ENCODE assay signal across 9 mouse cellular contexts in the genomic region with DNA sequence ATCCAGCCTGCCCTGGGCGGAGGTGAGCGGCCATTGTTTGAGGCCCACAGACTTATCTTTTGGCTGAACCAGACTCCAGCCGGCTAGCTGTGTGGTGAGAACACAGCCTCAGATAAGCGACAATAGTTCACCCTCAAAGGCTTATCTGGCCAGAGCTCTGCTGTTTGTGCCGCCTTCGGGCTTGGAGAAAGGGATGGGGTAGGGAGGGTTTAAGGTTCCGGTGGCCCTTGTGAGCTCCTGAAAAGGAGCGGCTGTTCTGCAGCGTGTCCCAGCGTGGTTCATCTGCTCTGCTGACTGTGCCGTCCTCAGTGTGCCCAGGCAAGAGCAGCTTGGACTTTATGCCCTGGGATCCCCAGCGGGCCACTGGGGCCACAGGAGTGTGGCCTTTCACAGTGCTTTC. TPM values are rescaled to one million over a fixed set of nuclear protein-coding genes. Genes with fewer than 3 reads are reported as not detected.
A peak's percentile ranks its signal among the peaks of the same experiment; 100 is the strongest.
DNase-seq lines count a peak whose midpoint lies in the region; ATAC-seq and TF ChIP-seq lines count a peak whose summit lies in the region.
"Had no signal": no experiment of that assay in that cellular context is flagged by ENCODE, and none has a peak within 500 bp of the region (broad histone marks: within the 10 kb centered on the region; RNA-seq: fewer than 3 reads in every experiment).

No protein-coding gene starts in this region.

- no peaks in the 10 kb centered on the region for H3K9me3 ChIP-seq in midbrain, embryonic 10.5 days (replicated peaks)
- H3K9me3 ChIP-seq in midbrain, embryonic 16.5 days (replicated peaks; ENCODE audit: control insufficient read depth, low read length, poor library complexity, severe bottlenecking): no peaks in the 10 kb centered on the region
- H3K9me3 ChIP-seq in erythroblast, embryonic 14.5 days (ENCODE audit: control insufficient read depth, low read length): no peaks in the 10 kb centered on the region
- no peaks in the 10 kb centered on the region for H3K9me3 ChIP-seq in intestine, postnatal 0 days (ENCODE audit: control insufficient read depth)
- H3K9me3 ChIP-seq in stomach, embryonic 15.5 days: no peaks in the 10 kb centered on the region

- H3K27ac ChIP-seq in midbrain, embryonic 10.5 days (replicated peaks): 0 out of 2 replicates have a peak overlapping the region, but pooled peaks have one; percentile 13
- no peak overlapping the region for H3K27ac ChIP-seq in midbrain, embryonic 16.5 days (ENCODE audit: low read length)
- peak overlapping the region; percentile 83 for H3K27ac ChIP-seq in intestine, postnatal 0 days (ENCODE audit: low read depth, low read length)
- peak overlapping the region; percentile 17; the same call in 1 of the 2 replicates for H3K27ac ChIP-seq in stomach, embryonic 15.5 days

- no peak overlapping the region for H3K4me3 ChIP-seq in midbrain, embryonic 10.5 days
- H3K4me3 ChIP-seq in midbrain, embryonic 16.5 days (ENCODE audit: low read depth, low read length): no peak overlapping the region
- H3K4me3 ChIP-seq in erythroblast, embryonic 14.5 days (replicated peaks): peak overlapping the region; percentile 56
- H3K4me3 ChIP-seq in intestine, postnatal 0 days (ENCODE audit: low read depth, low read length): no peak overlapping the region
- H3K4me3 ChIP-seq in stomach, embryonic 15.5 days (replicated peaks): no peak overlapping the region

- TF ChIP-seq CTCF in intestine, postnatal 0 days (IDR thresholded peaks at IDR 0.05; ENCODE audit: low read depth): no peak

- no peak overlapping the region for H3K9ac ChIP-seq in midbrain, embryonic 16.5 days (ENCODE audit: low read depth, low read length)
- no peak overlapping the region for H3K9ac ChIP-seq in intestine, postnatal 0 days (ENCODE audit: low read depth, low read length)
- H3K9ac ChIP-seq in stomach, embryonic 15.5 days: no peak overlapping the region

- WGBS in midbrain, embryonic 10.5 days: 87% methylated on average over 12 of the region's 12 CpGs
- WGBS in midbrain, embryonic 16.5 days: 91% methylated on average over 12 of the region's 12 CpGs
- 51% methylated on average over 12 of the region's 12 CpGs for WGBS in intestine, postnatal 0 days
- 74% methylated on average over 12 of the region's 12 CpGs for WGBS in stomach, embryonic 15.5 days

- H3K27me3 ChIP-seq in midbrain, embryonic 10.5 days (ENCODE audit: low read depth, poor library complexity, severe bottlenecking): no peaks in the 10 kb centered on the region
- H3K27me3 ChIP-seq in midbrain, embryonic 16.5 days (ENCODE audit: control insufficient read depth, insufficient read depth, low read depth, low read length): no peaks in the 10 kb centered on the region
- no peaks in the 10 kb centered on the region for H3K27me3 ChIP-seq in erythroblast, embryonic 14.5 days (ENCODE audit: control insufficient read depth)
- no peaks in the 10 kb centered on the region for H3K27me3 ChIP-seq in intestine, postnatal 0 days (replicated peaks; ENCODE audit: control insufficient read depth, insufficient read depth, low read length)
- H3K27me3 ChIP-seq in stomach, embryonic 15.5 days (replicated peaks): no peaks in the 10 kb centered on the region

- H3K36me3 ChIP-seq in midbrain, embryonic 10.5 days: peaks cover 95% of the 10 kb centered on the region
- peaks cover 27% of the 10 kb centered on the region for H3K36me3 ChIP-seq in midbrain, embryonic 16.5 days (ENCODE audit: control insufficient read depth, insufficient read depth, low read length)
- H3K36me3 ChIP-seq in erythroblast, embryonic 14.5 days (ENCODE audit: control insufficient read depth): peaks cover 98% of the 10 kb centered on the region
- H3K36me3 ChIP-seq in intestine, postnatal 0 days (ENCODE audit: control insufficient read depth, insufficient read depth): peaks cover 46% of the 10 kb centered on the region
- peaks cover 26% of the 10 kb centered on the region for H3K36me3 ChIP-seq in stomach, embryonic 15.5 days

- no peak for ATAC-seq in midbrain, embryonic 16.5 days
- ATAC-seq in intestine, postnatal 0 days: peak; percentile 34
- peak; percentile 63 for ATAC-seq in stomach, embryonic 15.5 days (ENCODE audit: insufficient read depth, low FRiP score, low read depth)

- no peak for DNase-seq in midbrain, embryonic 10.5 days (ENCODE audit: low spot score)
- no peak for DNase-seq in thymus, postnatal 0 days (ENCODE audit: low spot score)
- no peak for DNase-seq in urinary bladder, postnatal 4 days (ENCODE audit: low spot score in 2 of 2)
- no peak for DNase-seq in gastrocnemius, postnatal 25 days
- DNase-seq: gastrocnemius, postnatal 10 days had no signal

- no peak overlapping the region for H3K4me2 ChIP-seq in midbrain, embryonic 16.5 days (ENCODE audit: low read length)
- peak overlapping the region; percentile 30 for H3K4me2 ChIP-seq in intestine, postnatal 0 days (replicated peaks; ENCODE audit: low read depth)
- H3K4me2 ChIP-seq in stomach, embryonic 15.5 days: no peak overlapping the region

- peaks cover 17% of the 10 kb centered on the region for H3K4me1 ChIP-seq in midbrain, embryonic 10.5 days
- H3K4me1 ChIP-seq in midbrain, embryonic 16.5 days (ENCODE audit: control insufficient read depth, insufficient read depth, low read length): peaks cover 7% of the 10 kb centered on the region
- peaks cover 98% of the 10 kb centered on the region for H3K4me1 ChIP-seq in erythroblast, embryonic 14.5 days (ENCODE audit: control insufficient read depth)
- H3K4me1 ChIP-seq in intestine, postnatal 0 days (replicated peaks; ENCODE audit: control insufficient read depth, insufficient read depth, low read length): peaks cover 22% of the 10 kb centered on the region
- H3K4me1 ChIP-seq in stomach, embryonic 15.5 days: peaks cover 38% of the 10 kb centered on the region

RNA-seq across cellular contexts. Expression of gene Ehd1, which starts 8.0 kb away (rescaled TPM):
- polyA plus RNA-seq in midbrain, embryonic 10.5 days (2016; fragmentation: Nextera tagmentation; extraction: Ambion mirVana): 81.6 and 93.5 TPM in 2 replicates
- polyA plus RNA-seq in midbrain, embryonic 16.5 days (2015; fragmentation: Nextera tagmentation; extraction: Ambion mirVana): 99.6 and 103 TPM in 2 replicates
- polyA plus RNA-seq in erythroblast, embryonic 14.5 days (2012): 31.6 and 32.9 TPM in 2 replicates
- 177 and 201 TPM in 2 replicates for polyA plus RNA-seq in intestine, postnatal 0 days (2015; fragmentation: Nextera tagmentation; extraction: Ambion mirVana)
- polyA plus RNA-seq in stomach, embryonic 15.5 days (2015; fragmentation: Nextera tagmentation; extraction: Ambion mirVana): 67.3 and 73.4 TPM in 2 replicates
- 29.5 and 29.9 TPM in 2 replicates for polyA plus RNA-seq in thymus, postnatal 0 days (2015; fragmentation: Nextera tagmentation; extraction: Ambion mirVana)
- total RNA-seq in gastrocnemius, postnatal 25 days (2021): 10 to 100 TPM; 33.1 to 34.3 TPM

RNA-seq across cellular contexts. Expression of gene Cdc42bpg, which starts 21.8 kb away (rescaled TPM):
- polyA plus RNA-seq in midbrain, embryonic 10.5 days (2016; fragmentation: Nextera tagmentation; extraction: Ambion mirVana): 0.11 and 0.15 TPM in 2 replicates
- polyA plus RNA-seq in midbrain, embryonic 16.5 days (2015; fragmentation: Nextera tagmentation; extraction: Ambion mirVana): 0.34 and 0.35 TPM in 2 replicates
- polyA plus RNA-seq in erythroblast, embryonic 14.5 days (2012): 0.62 and 0.69 TPM in 2 replicates
- 1.8 and 2.3 TPM in 2 replicates for polyA plus RNA-seq in intestine, postnatal 0 days (2015; fragmentation: Nextera tagmentation; extraction: Ambion mirVana)
- polyA plus RNA-seq in stomach, embryonic 15.5 days (2015; fragmentation: Nextera tagmentation; extraction: Ambion mirVana): 1.3 and 1.5 TPM in 2 replicates
- polyA plus RNA-seq in thymus, postnatal 0 days (2015; fragmentation: Nextera tagmentation; extraction: Ambion mirVana): 0.37 and 0.52 TPM in 2 replicates
- total RNA-seq in gastrocnemius, postnatal 25 days (2021): 1 to 10 TPM; 4.0 to 5.1 TPM

RNA-seq across cellular contexts. Expression of gene Atg2a, which starts 43.0 kb away (rescaled TPM):
- 10.1 and 13.4 TPM in 2 replicates for polyA plus RNA-seq in midbrain, embryonic 10.5 days (2016; fragmentation: Nextera tagmentation; extraction: Ambion mirVana)
- polyA plus RNA-seq in midbrain, embryonic 16.5 days (2015; fragmentation: Nextera tagmentation; extraction: Ambion mirVana): 12.9 and 15.5 TPM in 2 replicates
- 5.6 and 6.0 TPM in 2 replicates for polyA plus RNA-seq in erythroblast, embryonic 14.5 days (2012)
- polyA plus RNA-seq in intestine, postnatal 0 days (2015; fragmentation: Nextera tagmentation; extraction: Ambion mirVana): 3.6 and 4.0 TPM in 2 replicates
- polyA plus RNA-seq in stomach, embryonic 15.5 days (2015; fragmentation: Nextera tagmentation; extraction: Ambion mirVana): 7.6 and 10.6 TPM in 2 replicates
- polyA plus RNA-seq in thymus, postnatal 0 days (2015; fragmentation: Nextera tagmentation; extraction: Ambion mirVana): 5.6 and 6.5 TPM in 2 replicates
- 10 to 100 TPM; 15.3 to 16.7 TPM for total RNA-seq in gastrocnemius, postnatal 25 days (2021)

RNA-seq across cellular contexts. Expression of gene Ppp2r5b, which starts 48.8 kb away (rescaled TPM):
- polyA plus RNA-seq in midbrain, embryonic 10.5 days (2016; fragmentation: Nextera tagmentation; extraction: Ambion mirVana): 31.7 and 42.8 TPM in 2 replicates
- 149 and 165 TPM in 2 replicates for polyA plus RNA-seq in midbrain, embryonic 16.5 days (2015; fragmentation: Nextera tagmentation; extraction: Ambion mirVana)
- polyA plus RNA-seq in erythroblast, embryonic 14.5 days (2012): 2.8 and 3.0 TPM in 2 replicates
- polyA plus RNA-seq in intestine, postnatal 0 days (2015; fragmentation: Nextera tagmentation; extraction: Ambion mirVana): 15.2 and 17.1 TPM in 2 replicates
- polyA plus RNA-seq in stomach, embryonic 15.5 days (2015; fragmentation: Nextera tagmentation; extraction: Ambion mirVana): 20.5 and 23.7 TPM in 2 replicates
- polyA plus RNA-seq in thymus, postnatal 0 days (2015; fragmentation: Nextera tagmentation; extraction: Ambion mirVana): 8.9 TPM in 2 replicates
- 10 to 100 TPM; 28.8 to 32.5 TPM for total RNA-seq in gastrocnemius, postnatal 25 days (2021)

RNA-seq across cellular contexts. Expression of gene Men1, which starts 50.3 kb away (rescaled TPM):
- 124 and 128 TPM in 2 replicates for polyA plus RNA-seq in midbrain, embryonic 10.5 days (2016; fragmentation: Nextera tagmentation; extraction: Ambion mirVana)
- 71.4 and 74.8 TPM in 2 replicates for polyA plus RNA-seq in midbrain, embryonic 16.5 days (2015; fragmentation: Nextera tagmentation; extraction: Ambion mirVana)
- polyA plus RNA-seq in erythroblast, embryonic 14.5 days (2012): 6.4 and 8.3 TPM in 2 replicates
- 17.1 and 19.6 TPM in 2 replicates for polyA plus RNA-seq in intestine, postnatal 0 days (2015; fragmentation: Nextera tagmentation; extraction: Ambion mirVana)
- 70.2 and 74.3 TPM in 2 replicates for polyA plus RNA-seq in stomach, embryonic 15.5 days (2015; fragmentation: Nextera tagmentation; extraction: Ambion mirVana)
- 54.0 and 54.2 TPM in 2 replicates for polyA plus RNA-seq in thymus, postnatal 0 days (2015; fragmentation: Nextera tagmentation; extraction: Ambion mirVana)
- total RNA-seq in gastrocnemius, postnatal 25 days (2021): 1 to 10 TPM; 5.0 to 7.0 TPM
